In the genomic region with DNA sequence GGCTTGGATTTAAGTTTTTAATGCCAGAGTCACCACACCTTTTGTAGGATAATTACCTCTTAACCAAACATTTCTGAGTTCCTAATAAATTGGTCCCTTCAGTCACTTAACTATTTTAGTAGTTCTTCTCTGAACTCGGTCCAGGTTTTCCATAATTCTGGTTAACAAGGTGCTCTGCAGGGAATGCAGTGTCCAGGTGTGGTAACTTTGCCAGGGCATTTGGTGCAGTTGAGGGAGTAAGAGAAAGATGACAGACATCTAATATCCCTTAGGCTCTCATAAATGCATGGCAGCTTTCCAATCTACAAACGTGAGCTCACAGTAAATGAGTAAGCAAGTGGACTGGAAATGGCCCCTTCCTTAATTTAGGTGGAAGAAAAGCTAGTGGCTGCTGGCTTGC, we compare ENCODE assay signal across 35 mouse cellular contexts.
"Had no signal": no experiment of that assay in that cellular context is flagged by ENCODE, and none has a peak within 500 bp of the region (broad histone marks: within the 10 kb centered on the region; RNA-seq: fewer than 3 reads in every experiment).

No protein-coding gene starts in this region.

- H3K27ac ChIP-seq: heart, embryonic 10.5 days; heart, embryonic 13.5 days; heart, embryonic 15.5 days; hindbrain, embryonic 10.5 days; hindbrain, embryonic 12.5 days; hindbrain, embryonic 13.5 days; hindbrain, embryonic 14.5 days; hindbrain, embryonic 15.5 days; hindbrain, postnatal 0 days; intestine, embryonic 15.5 days; kidney, embryonic 15.5 days; kidney, postnatal 0 days; layer of hippocampus, adult 2 months had no signal

- DNase-seq: heart, postnatal 10 days; heart, postnatal 14 days; heart, postnatal 36 days; heart, postnatal 4 days; kidney, adult 11 months; kidney, adult 18-20 months; kidney, adult 2 months; kidney, adult 8-10 months; kidney, adult 9 months; kidney, postnatal 10 days; kidney, postnatal 14 days; kidney, postnatal 25 days; kidney, postnatal 36 days; kidney, postnatal 4 days; layer of hippocampus, adult 9-11 months; layer of hippocampus, postnatal 36 days had no signal

- ATAC-seq: hindbrain, embryonic 16.5 days; hindbrain, postnatal 0 days; inflammation-experienced regulatory T-cells, adult 6 months; intestine, embryonic 15.5 days; intestine, embryonic 16.5 days; intestine, postnatal 0 days had no signal

- H3K4me2 ChIP-seq: heart, embryonic 11.5 days; heart, embryonic 12.5 days; heart, embryonic 13.5 days; heart, embryonic 15.5 days; hindbrain, embryonic 12.5 days; hindbrain, embryonic 13.5 days; hindbrain, embryonic 14.5 days; hindbrain, embryonic 15.5 days; intestine, embryonic 15.5 days; kidney, embryonic 15.5 days had no signal

- H3K9ac ChIP-seq: heart, embryonic 12.5 days; heart, embryonic 13.5 days; heart, embryonic 15.5 days; hindbrain, embryonic 12.5 days; hindbrain, embryonic 13.5 days; hindbrain, embryonic 14.5 days; hindbrain, embryonic 15.5 days; intestine, embryonic 15.5 days; kidney, embryonic 15.5 days had no signal

- H3K36me3 ChIP-seq: heart, embryonic 10.5 days; heart, embryonic 12.5 days; heart, embryonic 13.5 days; heart, embryonic 15.5 days; hindbrain, embryonic 10.5 days; hindbrain, embryonic 12.5 days; hindbrain, embryonic 13.5 days; hindbrain, embryonic 15.5 days; intestine, embryonic 15.5 days; kidney, embryonic 15.5 days had no signal

- H3K4me1 ChIP-seq: heart, embryonic 10.5 days; heart, embryonic 12.5 days; heart, embryonic 13.5 days; heart, embryonic 15.5 days; hindbrain, embryonic 10.5 days; hindbrain, embryonic 12.5 days; hindbrain, embryonic 13.5 days; hindbrain, embryonic 15.5 days; intestine, embryonic 15.5 days; kidney, embryonic 15.5 days had no signal

- H3K4me3 ChIP-seq: heart, embryonic 10.5 days; heart, embryonic 12.5 days; heart, embryonic 13.5 days; heart, embryonic 15.5 days; hindbrain, embryonic 10.5 days; hindbrain, embryonic 12.5 days; hindbrain, embryonic 13.5 days; hindbrain, embryonic 15.5 days; intestine, embryonic 15.5 days; kidney, embryonic 15.5 days; layer of hippocampus, adult 2 months had no signal

- H3K9me3 ChIP-seq: heart, embryonic 10.5 days; heart, embryonic 12.5 days; heart, embryonic 13.5 days; heart, embryonic 15.5 days; hindbrain, embryonic 10.5 days; hindbrain, embryonic 12.5 days; hindbrain, embryonic 13.5 days; hindbrain, embryonic 15.5 days; intestine, embryonic 15.5 days; kidney, embryonic 15.5 days had no signal

- H3K27me3 ChIP-seq: heart, embryonic 12.5 days; heart, embryonic 13.5 days; heart, embryonic 15.5 days; hindbrain, embryonic 12.5 days; hindbrain, embryonic 13.5 days; hindbrain, embryonic 15.5 days; intestine, embryonic 15.5 days; kidney, embryonic 15.5 days had no signal
